Mouse (Mus musculus): ENCODE measurements at regions not wholly inside any gene's neighbourhood (a gene's known extent, or its start where the extent isn't known, plus 50 kb on each side); places are given as distances from the start of the nearest gene placed in this dataset.

DNA sequence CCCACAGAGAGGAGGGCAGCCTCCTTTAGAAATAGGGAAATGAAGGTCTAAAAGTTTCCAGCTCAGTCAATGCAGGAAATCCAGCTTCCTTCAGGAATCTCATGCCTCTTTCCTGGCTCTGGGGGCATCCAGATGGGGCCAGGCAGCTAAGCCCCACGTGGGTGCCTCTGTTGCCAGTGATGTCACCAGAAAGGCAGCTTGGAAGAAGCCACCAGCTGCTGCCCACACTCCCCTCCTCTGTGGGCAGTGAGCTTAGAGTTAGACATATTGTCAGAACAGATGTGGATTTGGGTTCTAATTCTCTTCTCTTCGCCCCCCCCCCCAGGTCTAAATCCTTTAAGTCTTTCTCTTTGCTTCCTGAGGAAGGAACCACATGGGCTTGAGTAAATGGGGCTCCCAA lies 116.2 kb upstream of the Pja1 start:
- no peaks in the 10 kb centered on the region for H3K9me3 ChIP-seq
- 49% methylated on average over 2 of the region's 2 CpGs for WGBS
- no peak overlapping the region for H3K4me3 ChIP-seq (replicated peaks)
- H3K9ac ChIP-seq = no peak overlapping the region
- H3K4me1 ChIP-seq = no peaks in the 10 kb centered on the region
- ATAC-seq (ENCODE audit: insufficient read depth, low FRiP score, low read depth) = no peak
- H3K27me3 ChIP-seq (replicated peaks) = 0 out of 2 replicates have a peak, but pooled peaks cover 3% of the 10 kb centered on the region
- H3K4me2 ChIP-seq = no peak overlapping the region
- no peaks in the 10 kb centered on the region for H3K36me3 ChIP-seq
- H3K27ac ChIP-seq = no peak overlapping the region

DNA sequence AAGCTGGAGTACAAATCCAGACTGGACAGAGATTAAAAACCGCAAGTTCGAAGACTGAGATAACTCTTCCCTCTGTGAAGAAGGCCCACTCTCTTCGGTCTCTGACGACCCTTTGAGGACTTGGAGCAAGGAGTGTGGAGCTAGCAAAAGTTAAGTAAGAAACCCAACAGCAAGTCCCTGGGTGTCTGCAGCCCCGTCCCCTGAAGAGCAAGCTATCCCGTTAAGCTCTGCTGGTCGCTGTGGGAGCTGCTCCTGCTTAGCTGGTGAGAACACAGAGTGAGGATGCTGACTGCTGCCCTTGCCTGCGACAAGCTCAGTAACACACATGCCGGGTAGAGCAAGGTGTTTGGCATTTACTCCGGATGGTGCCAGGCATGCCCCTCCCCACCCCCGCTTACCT lies 115.2 kb upstream of the Pja1 start:
- Histone ChIP-seq H3K4me3 (replicated peaks) (no peak overlapping the region), H3K36me3 (no peaks in the 10 kb centered on the region), H3K9me3 (no peaks in the 10 kb centered on the region), H3K27me3 (replicated peaks) (0 out of 2 replicates have a peak, but pooled peaks cover 3% of the 10 kb centered on the region), H3K27ac (no peak overlapping the region), H3K9ac (no peak overlapping the region), H3K4me1 (no peaks in the 10 kb centered on the region), H3K4me2 (no peak overlapping the region)
- no peak for ATAC-seq (ENCODE audit: insufficient read depth, low FRiP score, low read depth)
- WGBS = 66% methylated on average over 11 of the region's 11 CpGs

DNA sequence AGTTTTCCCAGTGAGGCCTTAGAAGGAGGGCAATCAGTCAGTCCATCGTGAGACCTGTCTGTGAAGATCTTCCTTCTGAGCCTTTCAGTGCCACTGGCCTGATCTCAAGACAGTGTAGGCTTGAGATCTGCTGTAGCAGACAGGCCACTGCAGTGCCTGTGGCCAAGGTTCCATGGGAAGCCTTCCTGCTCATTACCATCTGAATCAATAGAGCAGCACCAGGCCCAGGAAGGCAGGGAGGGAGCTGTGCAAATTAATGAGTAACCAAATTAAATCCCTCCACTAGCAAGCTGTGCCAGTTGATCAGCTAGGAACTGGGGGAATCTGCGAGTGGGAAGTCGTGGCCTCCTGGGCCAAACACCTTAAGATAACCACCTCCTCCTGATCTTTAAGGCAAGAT lies 114.6 kb upstream of the Pja1 start:
- ATAC-seq (ENCODE audit: insufficient read depth, low FRiP score, low read depth) = no peak
- WGBS = 42% methylated on average over 3 of the region's 3 CpGs
- Histone ChIP-seq H3K4me1 (no peaks in the 10 kb centered on the region), H3K27me3 (replicated peaks) (0 out of 2 replicates have a peak, but pooled peaks cover 3% of the 10 kb centered on the region), H3K27ac (no peak overlapping the region), H3K9ac (no peak overlapping the region), H3K4me2 (no peak overlapping the region), H3K9me3 (no peaks in the 10 kb centered on the region), H3K4me3 (replicated peaks) (no peak overlapping the region), H3K36me3 (no peaks in the 10 kb centered on the region)

DNA sequence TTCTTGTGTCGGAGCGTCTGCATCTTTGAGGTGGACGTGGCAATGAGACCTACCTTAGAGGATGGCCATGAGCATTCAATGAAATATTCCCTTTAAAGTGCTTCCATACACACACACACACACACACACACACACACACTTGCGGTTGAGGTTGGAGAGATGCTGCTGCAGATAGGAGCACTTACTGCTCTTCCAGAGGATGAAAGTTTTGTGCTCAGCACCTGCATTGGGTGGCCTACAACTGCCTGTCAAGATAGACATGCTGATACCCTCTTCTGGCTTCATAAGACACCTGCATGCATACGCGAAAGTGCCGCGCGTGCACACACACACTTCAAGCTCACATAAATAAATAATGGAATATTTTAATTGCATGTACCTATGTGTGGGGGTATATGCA lies 111.5 kb upstream of the Pja1 start:
- Histone ChIP-seq H3K4me1 (no peaks in the 10 kb centered on the region), H3K9ac (no peak overlapping the region), H3K9me3 (no peaks in the 10 kb centered on the region), H3K36me3 (no peaks in the 10 kb centered on the region), H3K27ac (no peak overlapping the region), H3K4me2 (no peak overlapping the region), H3K27me3 (replicated peaks) (0 out of 2 replicates have a peak, but pooled peaks cover 6% of the 10 kb centered on the region), H3K4me3 (replicated peaks) (no peak overlapping the region)
- 94% methylated on average over 9 of the region's 9 CpGs for WGBS
- ATAC-seq (ENCODE audit: insufficient read depth, low FRiP score, low read depth) = no peak

DNA sequence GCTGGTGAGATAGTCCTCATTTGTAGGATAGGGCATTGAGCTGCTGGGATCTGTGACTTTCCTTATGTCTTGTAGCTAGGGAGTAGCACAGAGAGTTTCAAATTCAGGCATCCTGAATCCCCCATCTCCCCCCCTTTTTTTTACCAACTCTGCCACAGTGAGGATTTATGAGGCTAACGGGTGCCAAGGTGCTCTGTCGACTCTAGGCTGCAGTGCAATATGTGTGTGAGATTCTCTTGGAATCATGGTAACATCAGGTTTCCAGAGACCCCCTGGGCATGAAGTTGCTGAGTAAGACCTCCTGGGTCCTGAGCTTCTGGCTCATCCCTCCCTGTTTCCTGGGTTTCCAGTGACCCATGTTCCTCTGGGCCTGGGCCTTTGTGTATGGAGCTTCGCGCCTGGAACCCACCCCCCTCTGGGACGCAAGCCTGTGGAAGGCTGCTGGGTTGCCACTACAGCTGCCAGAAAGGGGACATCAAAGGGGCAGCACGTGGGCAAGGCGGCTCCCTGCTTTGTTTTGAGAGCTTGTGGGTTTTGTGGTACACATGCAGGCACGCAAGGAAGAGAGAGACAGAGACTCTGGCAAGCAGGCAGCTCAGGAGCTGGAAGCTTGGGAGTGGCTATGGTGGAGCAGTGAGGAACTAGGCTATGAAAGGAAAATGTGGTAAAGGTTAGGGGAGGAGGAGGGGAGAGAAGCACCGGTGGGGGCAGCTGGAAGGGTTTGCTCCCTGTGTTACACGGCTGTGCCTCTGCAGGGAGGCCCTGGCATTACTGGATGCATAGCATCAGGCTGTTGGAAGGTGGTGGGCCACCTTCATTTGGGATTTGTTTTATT lies 110.8 kb upstream of the Pja1 start:
- ATAC-seq (ENCODE audit: insufficient read depth, low FRiP score, low read depth) = no peak
- 43% methylated on average over 10 of the region's 10 CpGs for WGBS
- Histone ChIP-seq H3K4me3 (replicated peaks) (no peak overlapping the region), H3K4me2 (no peak overlapping the region), H3K36me3 (no peaks in the 10 kb centered on the region), H3K27ac (no peak overlapping the region), H3K4me1 (no peaks in the 10 kb centered on the region), H3K9ac (no peak overlapping the region), H3K27me3 (replicated peaks) (0 out of 2 replicates have a peak, but pooled peaks cover 6% of the 10 kb centered on the region), H3K9me3 (no peaks in the 10 kb centered on the region)

DNA sequence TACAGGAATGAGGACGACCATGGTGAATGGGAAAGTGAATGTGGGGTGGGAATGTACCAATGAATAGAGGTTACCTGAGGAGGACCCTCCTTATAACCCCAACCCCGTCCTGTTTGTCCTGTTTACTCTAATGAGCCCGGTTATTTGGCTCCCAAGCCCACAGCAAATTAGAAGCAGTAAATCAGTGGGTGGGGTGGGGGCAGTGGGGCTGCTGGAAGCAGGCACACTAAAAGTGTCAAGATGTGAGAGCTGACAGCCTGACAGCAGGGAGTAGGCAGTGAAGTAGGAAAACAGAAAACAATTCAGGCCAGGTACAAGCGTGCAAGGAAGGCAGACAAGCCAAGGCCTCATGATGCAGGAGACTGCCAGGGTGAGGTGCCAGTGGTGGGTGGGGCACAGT lies 108.1 kb upstream of the Pja1 start:
- Histone ChIP-seq H3K4me3 (replicated peaks) (no peak overlapping the region), H3K4me2 (no peak overlapping the region), H3K9ac (no peak overlapping the region), H3K27ac (no peak overlapping the region), H3K36me3 (no peaks in the 10 kb centered on the region), H3K4me1 (0 out of 2 replicates have a peak, but pooled peaks cover 1% of the 10 kb centered on the region), H3K9me3 (no peaks in the 10 kb centered on the region), H3K27me3 (replicated peaks) (0 out of 2 replicates have a peak, but pooled peaks cover 6% of the 10 kb centered on the region)
- no peak for ATAC-seq (ENCODE audit: insufficient read depth, low FRiP score, low read depth)
- WGBS = 66% methylated on average over 4 of the region's 4 CpGs

DNA sequence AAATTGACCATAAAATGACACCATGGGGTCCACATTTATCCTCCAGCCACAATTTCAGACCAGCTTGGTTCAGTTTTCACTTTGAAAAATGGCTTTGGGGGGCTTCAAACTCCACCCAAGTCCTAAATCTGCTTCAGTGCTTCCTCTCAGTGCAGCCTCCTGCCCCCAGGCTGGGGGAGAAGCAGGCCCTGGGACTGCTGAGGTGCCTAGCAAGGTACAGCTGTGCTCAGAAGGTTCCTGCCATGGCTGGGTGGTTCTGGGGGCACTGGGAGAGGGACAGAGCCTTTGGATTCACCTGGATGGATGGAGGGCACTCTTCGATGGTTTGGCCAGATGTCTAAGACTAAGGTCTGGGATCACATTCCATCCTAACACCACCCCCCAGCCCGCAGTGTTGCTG lies 107.7 kb upstream of the Pja1 start:
- 62% methylated on average over 2 of the region's 2 CpGs for WGBS
- Histone ChIP-seq H3K4me3 (replicated peaks) (no peak overlapping the region), H3K27ac (no peak overlapping the region), H3K4me2 (no peak overlapping the region), H3K27me3 (replicated peaks) (0 out of 2 replicates have a peak, but pooled peaks cover 3% of the 10 kb centered on the region), H3K9me3 (no peaks in the 10 kb centered on the region), H3K9ac (no peak overlapping the region), H3K36me3 (no peaks in the 10 kb centered on the region), H3K4me1 (0 out of 2 replicates have a peak, but pooled peaks cover 3% of the 10 kb centered on the region)
- ATAC-seq (ENCODE audit: insufficient read depth, low FRiP score, low read depth) = no peak

DNA sequence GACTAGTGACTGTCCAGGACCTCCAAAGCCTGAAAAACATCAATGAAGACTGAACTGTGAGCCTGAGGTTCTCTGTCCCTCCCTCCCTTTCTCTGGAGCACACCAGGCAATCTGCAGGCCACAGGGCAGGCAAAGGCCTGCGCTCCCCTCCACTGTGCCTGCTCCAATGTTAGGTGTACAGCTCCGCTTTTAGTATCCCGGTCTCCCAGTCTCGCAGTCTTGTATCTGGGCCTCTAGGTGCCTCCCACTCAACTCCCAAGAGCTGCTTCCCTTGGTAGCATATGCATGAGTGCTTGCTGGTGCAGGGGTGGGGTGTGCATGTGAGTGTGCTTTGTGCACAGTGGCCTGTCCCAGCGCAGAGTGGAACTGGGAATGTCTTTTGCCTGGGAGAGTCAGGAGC lies 104.0 kb upstream of the Pja1 start:
- no peak; the same call in 1 of the 2 replicates for ATAC-seq (ENCODE audit: insufficient read depth, low FRiP score, low read depth)
- 0 out of 2 replicates have a peak, but pooled peaks cover 3% of the 10 kb centered on the region for H3K4me1 ChIP-seq
- H3K4me2 ChIP-seq = no peak overlapping the region
- no peak overlapping the region for H3K27ac ChIP-seq
- H3K9ac ChIP-seq = no peak overlapping the region
- no peaks in the 10 kb centered on the region for H3K36me3 ChIP-seq
- H3K27me3 ChIP-seq (replicated peaks) = 0 out of 2 replicates have a peak, but pooled peaks cover 3% of the 10 kb centered on the region
- H3K4me3 ChIP-seq (replicated peaks) = no peak overlapping the region
- 49% methylated on average over 5 of the region's 5 CpGs for WGBS
- H3K9me3 ChIP-seq = no peaks in the 10 kb centered on the region

DNA sequence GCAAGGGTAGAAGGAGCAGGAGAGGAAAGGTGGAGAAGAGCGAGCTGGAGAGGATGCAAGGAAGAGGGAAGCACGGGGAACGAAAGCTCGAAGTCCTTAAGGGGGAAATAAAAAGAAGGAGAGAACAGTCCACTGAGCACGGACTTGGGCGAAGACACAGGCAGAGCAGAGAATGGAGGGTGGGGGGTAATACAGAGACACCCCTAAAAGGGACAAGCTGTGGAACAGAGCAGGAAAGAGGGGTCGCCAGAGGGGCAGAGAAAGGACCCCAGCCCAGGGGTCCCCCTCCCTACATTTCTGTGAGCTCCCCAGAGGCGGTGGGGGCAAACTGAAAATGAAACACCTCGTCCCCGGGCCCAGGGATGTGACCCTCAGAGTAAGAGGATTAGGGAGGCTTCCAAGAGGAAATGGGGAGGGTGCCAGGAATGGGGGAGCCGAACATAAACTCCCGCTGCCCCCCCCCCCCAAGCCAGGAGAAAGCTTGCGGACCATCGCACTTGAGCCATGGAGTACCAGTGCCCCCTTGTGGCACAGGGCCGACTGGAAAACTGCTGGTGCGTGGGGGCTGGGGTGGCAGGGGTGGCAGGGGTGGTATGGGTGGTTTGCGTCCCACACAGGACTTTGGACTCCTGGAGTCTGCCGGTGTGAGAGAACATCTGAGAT lies 103.5 kb upstream of the Pja1 start:
- H3K27ac ChIP-seq = no peak overlapping the region
- 0 out of 2 replicates have a peak, but pooled peaks cover 5% of the 10 kb centered on the region for H3K27me3 ChIP-seq (replicated peaks)
- 0 out of 2 replicates have a peak, but pooled peaks cover 3% of the 10 kb centered on the region for H3K4me1 ChIP-seq
- ATAC-seq (ENCODE audit: insufficient read depth, low FRiP score, low read depth) = 0 out of 2 replicates have a peak, but pooled peaks have one; percentile 22
- no peaks in the 10 kb centered on the region for H3K9me3 ChIP-seq
- no peak overlapping the region for H3K9ac ChIP-seq
- no peaks in the 10 kb centered on the region for H3K36me3 ChIP-seq
- WGBS = 24% methylated on average over 18 of the region's 18 CpGs
- H3K4me3 ChIP-seq (replicated peaks) = peak overlapping the region; percentile 24
- peak overlapping the region; percentile 53 for H3K4me2 ChIP-seq

DNA sequence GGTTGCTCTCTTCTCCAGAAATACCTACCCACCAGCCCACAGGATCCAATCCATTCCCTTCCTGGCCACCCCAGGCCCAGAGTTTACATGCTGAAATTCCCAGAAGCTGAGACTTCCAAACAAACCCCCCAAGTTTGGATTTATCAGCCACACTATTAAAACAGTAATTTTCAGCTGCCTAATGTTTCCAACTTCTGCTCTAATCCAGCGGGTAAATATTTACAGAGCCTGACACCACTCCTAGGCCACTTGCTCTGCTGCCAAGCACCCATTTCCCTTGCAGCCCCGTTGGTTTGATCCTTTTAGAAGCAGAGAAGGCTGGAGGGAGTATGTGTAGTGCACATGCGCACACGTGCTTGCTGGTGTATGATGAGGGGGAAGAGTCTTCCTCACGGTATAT lies 99.1 kb upstream of the Pja1 start:
- H3K27me3 ChIP-seq (replicated peaks) = peaks cover 10% of the 10 kb centered on the region; the same call in 1 of the 2 replicates
- no peak overlapping the region for H3K9ac ChIP-seq
- 50% methylated on average over 5 of the region's 5 CpGs for WGBS
- H3K4me1 ChIP-seq = 0 out of 2 replicates have a peak, but pooled peaks cover 8% of the 10 kb centered on the region
- no peaks in the 10 kb centered on the region for H3K36me3 ChIP-seq
- no peak overlapping the region for H3K4me2 ChIP-seq
- no peak overlapping the region for H3K4me3 ChIP-seq (replicated peaks)
- no peak for ATAC-seq (ENCODE audit: insufficient read depth, low FRiP score, low read depth)
- H3K27ac ChIP-seq = no peak overlapping the region
- no peaks in the 10 kb centered on the region for H3K9me3 ChIP-seq

DNA sequence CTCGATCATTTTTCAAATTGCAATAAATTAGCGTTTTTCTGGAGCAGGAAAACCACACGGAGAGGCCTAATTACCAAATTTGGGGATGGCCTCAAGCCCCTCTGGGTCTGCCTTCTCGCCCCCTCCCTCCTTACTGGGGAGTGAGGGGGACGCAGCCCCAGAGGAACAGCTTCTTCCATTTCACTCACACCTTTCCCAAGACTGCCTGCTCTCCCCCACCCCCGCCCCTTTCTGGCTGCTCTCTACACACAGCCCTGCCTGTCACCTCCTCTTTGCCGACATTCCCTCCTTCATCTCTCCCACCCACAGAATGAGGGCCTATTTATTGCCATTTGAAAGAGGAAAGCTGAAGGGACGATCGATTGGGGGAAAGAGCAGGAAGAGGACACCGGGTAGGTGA lies 97.2 kb upstream of the Pja1 start:
- WGBS = 31% methylated on average over 8 of the region's 10 CpGs
- Histone ChIP-seq H3K9me3 (no peaks in the 10 kb centered on the region), H3K36me3 (no peaks in the 10 kb centered on the region)

More for the DNA sequence above, 97.2 kb upstream of the Pja1 start:
- H3K27me3 ChIP-seq (replicated peaks) = peaks cover 10% of the 10 kb centered on the region; the same call in 1 of the 2 replicates
- no peak overlapping the region for H3K4me2 ChIP-seq
- H3K9ac ChIP-seq = no peak overlapping the region
- ATAC-seq (ENCODE audit: insufficient read depth, low FRiP score, low read depth) = no peak
- no peak overlapping the region for H3K4me3 ChIP-seq (replicated peaks)
- H3K4me1 ChIP-seq = 0 out of 2 replicates have a peak, but pooled peaks cover 5% of the 10 kb centered on the region
- no peak overlapping the region for H3K27ac ChIP-seq
